Mouse (Mus musculus) bone marrow macrophage, adult 2 months (primary cell): ENCODE data around the gene Hectd2. TPM values are rescaled to one million over a fixed set of nuclear protein-coding genes. Genes with fewer than 3 reads are reported as not detected.

Experiments used
- H3K27ac ChIP-seq: 2 replicates; pipeline ENCODE4 v1.5.1; 2012; ENCODE audit warnings: low read depth, low read length; ENCODE audit not compliant: insufficient read depth
- H3K4me1 ChIP-seq: 2 replicates; pipeline ENCODE4 v1.6.1; 2012; ENCODE audit warnings: low read length; ENCODE audit not compliant: control insufficient read depth, insufficient read depth
- H3K4me3 ChIP-seq: 2 replicates; pipeline ENCODE4 v1.5.1; 2012; ENCODE audit warnings: mild to moderate bottlenecking, low read length, moderate library complexity; ENCODE audit not compliant: insufficient read depth
- CTCF ChIP-seq: IDR thresholded peaks from 2 replicates; pipeline ENCODE4 v1.5.1; 2012; ENCODE audit warnings: low read depth, mild to moderate bottlenecking, low read length, moderate library complexity
- POLR2A ChIP-seq: IDR thresholded peaks from 2 replicates; pipeline ENCODE4 v1.6.1; 2012; ENCODE audit warnings: mild to moderate bottlenecking, low read depth, low read length, borderline replicate concordance
- polyA plus RNA-seq: library from polyadenylated mRNA; stranded (reverse); fragments of >200 nt; gene quantifications from 2 replicates; pipeline ENCODE4 v1.2.4, GENCODE M21; 2012; ENCODE audit not compliant: missing spikeins, insufficient read depth, insufficient read length

Hectd2 gene
- polyA plus RNA-seq, 1 experiment, result 2.3 TPM

DNA sequence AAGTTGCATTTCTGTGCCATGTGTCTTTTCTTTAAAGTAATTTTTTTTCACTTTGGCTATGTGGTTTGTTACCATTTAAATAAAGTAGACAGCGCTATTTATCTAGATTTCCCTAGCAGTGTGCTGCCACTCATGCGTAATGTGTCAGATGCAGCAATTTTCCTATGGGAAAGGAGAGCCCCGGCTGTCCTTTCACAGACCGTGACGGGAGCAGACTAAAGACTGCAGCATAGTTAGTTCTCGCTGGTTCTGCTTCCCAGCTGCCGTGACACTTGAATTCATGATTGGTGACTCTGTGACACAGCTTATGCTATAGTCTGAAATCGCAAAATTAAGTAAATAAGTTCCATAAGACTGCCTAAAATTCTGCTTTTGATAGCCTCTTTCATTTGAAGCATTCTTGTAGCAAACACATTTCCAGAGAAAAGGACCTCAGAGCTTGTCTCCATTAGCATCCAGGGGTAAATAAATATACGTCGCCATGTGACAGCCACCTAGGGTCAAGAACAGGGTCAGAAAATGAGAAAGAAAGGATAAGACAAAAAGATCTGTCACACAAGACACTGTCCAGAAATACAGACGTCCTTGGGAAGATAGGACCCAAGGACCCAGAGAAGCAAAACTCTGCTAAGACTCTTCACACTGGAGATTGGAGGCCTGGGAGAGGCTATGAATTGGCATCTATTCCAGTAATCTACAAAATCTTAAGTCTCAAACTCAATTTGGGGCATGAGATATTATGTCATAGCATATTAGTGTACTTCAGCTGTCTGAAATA is 48.3 kb downstream of the Hectd2 start:
- Histone ChIP-seq H3K27ac (no peak overlapping the region), H3K4me1 (no peaks in the 10 kb centered on the region), H3K4me3 (no peak overlapping the region)
- TF ChIP-seq POLR2A (no peak), CTCF (no peak)

DNA sequence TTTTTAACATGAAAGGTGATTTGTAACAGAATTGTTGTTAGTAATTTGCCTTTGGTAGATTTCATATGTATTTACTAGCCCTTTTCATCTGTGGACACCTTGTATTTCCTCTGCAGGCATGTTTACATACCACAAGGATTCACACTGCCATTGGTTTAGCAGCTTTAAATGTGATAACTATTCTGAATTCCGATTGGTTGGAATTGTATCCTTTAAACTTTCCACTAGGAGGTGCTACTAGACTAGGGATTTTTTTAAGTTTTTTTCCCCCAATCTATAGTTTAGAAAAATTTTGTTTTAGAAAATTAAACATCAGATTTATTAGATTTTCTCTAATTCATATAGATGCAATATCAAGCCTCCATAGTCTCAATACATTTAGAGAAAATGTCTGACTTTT is 51.8 kb downstream of the Hectd2 start:
- Histone ChIP-seq H3K27ac (no peak overlapping the region), H3K4me1 (no peaks in the 10 kb centered on the region), H3K4me3 (no peak overlapping the region)
- TF ChIP-seq CTCF (no peak), POLR2A (no peak)

DNA sequence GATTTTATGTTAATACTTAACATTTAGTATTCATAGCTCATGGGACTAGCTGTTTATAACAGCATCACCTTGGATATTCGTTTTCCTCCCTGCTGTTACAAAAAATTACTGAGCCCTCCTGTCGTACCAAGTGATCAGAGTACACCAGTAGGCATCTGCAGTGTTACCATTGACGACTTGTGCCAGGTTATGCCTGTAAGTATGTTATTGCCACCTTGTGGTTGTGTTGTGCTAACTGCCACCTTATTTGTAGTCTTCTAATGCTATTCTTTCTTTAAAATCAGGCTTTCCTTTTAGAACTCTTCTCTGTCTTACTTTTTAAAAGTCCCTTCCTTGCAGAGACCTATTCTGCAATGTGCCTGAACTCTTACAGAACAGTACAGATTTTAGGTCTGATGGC is 54.8 kb downstream of the Hectd2 start:
- no peak overlapping the region for H3K27ac ChIP-seq
- H3K4me3 ChIP-seq, result no peak overlapping the region
- no peaks in the 10 kb centered on the region for H3K4me1 ChIP-seq
- TF ChIP-seq CTCF (no peak), POLR2A (no peak)

DNA sequence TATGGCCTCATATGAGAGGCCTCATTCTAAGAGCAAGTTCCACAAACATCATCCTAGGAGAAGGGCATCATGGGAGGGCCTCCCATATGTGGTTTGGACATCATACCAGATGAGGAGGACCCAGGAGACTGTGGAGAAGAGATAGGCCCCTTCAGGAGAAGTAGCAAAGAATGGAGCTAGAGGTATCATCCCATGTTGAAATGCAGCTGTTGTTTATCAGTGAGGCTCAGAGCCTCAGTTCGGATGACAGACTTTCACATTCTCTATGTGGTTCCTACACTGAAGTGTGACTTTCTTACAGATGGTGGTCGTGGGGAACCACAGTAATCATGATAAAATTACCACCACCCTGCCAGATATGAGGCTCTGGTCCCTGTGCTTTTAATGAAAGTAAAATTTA is 55.9 kb downstream of the Hectd2 start:
- Histone ChIP-seq H3K27ac (no peak overlapping the region), H3K4me3 (no peak overlapping the region), H3K4me1 (no peaks in the 10 kb centered on the region)
- TF ChIP-seq POLR2A, result no peak
- no peak for TF ChIP-seq CTCF

DNA sequence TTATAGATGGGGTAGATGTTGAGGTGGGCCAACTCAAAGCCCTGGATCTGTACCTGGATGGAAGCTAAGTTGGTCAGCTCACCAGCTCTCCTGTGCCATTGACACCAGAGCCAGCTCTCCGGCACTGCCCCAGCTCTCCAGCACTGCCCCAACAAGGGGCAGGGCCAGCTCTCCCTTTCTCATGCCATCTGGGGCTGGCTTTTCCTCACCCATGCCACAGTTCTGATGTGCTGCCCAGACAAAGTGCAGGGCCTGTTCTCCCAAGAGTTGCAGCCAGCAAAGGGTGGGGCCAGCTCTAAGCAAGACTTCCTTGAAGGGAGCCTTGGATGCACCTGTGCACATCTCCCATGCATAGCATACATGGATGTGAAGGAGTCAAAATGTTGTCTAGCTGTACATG is 71.5 kb downstream of the Hectd2 start:
- TF ChIP-seq POLR2A, result no peak
- TF ChIP-seq CTCF, result no peak
- Histone ChIP-seq H3K4me1 (no peaks in the 10 kb centered on the region), H3K4me3 (no peak overlapping the region), H3K27ac (no peak overlapping the region)

DNA sequence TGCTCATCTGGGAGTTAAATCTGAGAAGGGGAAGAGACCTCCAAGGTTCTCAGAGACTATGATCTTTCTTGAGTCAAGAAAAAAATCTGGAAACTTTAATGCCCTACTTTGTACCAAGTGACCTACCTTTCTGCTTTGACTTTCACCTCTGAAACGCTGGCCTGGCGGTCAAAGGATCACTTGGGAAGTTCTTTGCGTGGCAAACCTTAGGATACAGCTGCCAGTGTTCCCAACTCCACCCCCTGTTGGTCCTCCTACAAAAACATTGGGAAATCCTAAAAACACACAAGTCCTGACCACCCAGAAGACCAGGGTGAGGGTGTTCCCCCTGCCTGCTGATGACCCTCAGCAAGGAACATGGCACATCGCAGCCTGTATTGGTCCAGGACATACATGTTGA is 72.4 kb downstream of the Hectd2 start:
- TF ChIP-seq CTCF, result no peak
- TF ChIP-seq POLR2A, result no peak
- Histone ChIP-seq H3K4me3 (no peak overlapping the region), H3K4me1 (no peaks in the 10 kb centered on the region), H3K27ac (no peak overlapping the region)

DNA sequence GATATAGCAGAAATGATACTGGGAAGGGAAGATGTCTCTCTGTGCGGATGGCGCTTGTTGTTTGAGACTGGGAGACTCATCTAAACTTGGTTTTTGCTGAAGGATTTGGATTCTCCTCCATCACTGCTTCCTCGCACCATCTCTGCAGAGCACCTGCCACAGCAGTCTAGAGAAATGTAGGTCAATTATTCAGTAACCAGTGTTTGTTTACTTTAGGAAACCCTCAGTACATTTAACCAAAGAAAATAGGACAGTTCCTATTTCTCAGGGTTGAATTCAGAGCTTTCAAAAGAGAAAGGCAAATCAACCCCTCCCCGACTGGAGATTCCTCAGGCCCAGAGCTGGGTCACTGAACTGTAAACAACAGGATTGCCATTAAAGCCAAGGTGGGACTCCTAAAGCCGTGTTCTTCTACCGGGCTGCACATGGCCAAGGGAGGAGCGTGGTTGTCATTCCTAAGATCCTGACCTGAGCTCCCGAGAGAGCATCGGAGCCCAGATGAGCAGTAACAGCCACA is 75.0 kb downstream of the Hectd2 start:
- H3K4me1 ChIP-seq, result no peaks in the 10 kb centered on the region
- TF ChIP-seq CTCF (no peak), POLR2A (no peak)
- no peak overlapping the region for H3K4me3 ChIP-seq
- no peak overlapping the region for H3K27ac ChIP-seq

DNA sequence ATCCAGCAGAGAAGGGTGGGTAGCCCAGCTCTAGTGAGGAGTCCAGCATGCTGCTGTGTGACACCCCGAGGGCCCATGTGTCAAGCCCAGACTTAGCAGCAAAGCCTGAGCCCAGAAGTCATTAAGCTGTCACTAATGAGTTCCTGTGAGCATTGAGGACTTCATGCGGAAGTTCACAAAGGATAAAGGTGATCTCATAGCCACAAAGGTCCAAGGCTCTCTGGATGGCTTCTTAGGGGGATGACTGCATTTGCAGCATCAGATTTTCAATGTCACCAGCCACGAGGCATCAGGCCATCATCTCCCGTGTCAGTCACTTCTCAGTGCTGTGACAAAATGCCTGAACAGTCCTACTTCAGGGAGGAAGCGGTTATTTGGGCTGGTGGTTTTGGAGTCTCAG is 75.9 kb downstream of the Hectd2 start:
- TF ChIP-seq CTCF, result no peak
- no peak for TF ChIP-seq POLR2A
- Histone ChIP-seq H3K27ac (no peak overlapping the region), H3K4me1 (0 out of 2 replicates have a peak, but pooled peaks cover 4% of the 10 kb centered on the region), H3K4me3 (no peak overlapping the region)

DNA sequence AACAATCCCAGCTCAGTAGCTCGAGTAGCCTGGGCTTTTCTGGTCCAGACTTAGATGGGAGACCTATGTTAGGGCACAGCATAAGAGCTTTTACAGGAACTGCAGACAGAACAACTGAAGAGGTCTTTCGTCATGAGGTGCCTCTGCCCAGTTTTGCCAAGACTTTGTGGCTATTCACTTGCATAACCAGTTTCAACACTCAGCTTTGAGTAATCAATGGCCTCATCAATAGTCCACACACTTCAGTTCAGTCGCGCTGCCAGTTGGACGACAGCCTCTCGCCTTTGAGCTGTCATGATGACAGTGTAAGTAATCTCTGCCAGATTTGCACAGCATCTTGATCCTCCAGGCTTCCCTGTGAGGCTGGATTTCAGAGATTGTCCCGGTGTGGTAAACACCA is 80.3 kb downstream of the Hectd2 start:
- Histone ChIP-seq H3K4me1 (0 out of 2 replicates have a peak, but pooled peaks cover 4% of the 10 kb centered on the region), H3K27ac (no peak overlapping the region), H3K4me3 (no peak overlapping the region)
- TF ChIP-seq CTCF, result no peak
- no peak for TF ChIP-seq POLR2A

DNA sequence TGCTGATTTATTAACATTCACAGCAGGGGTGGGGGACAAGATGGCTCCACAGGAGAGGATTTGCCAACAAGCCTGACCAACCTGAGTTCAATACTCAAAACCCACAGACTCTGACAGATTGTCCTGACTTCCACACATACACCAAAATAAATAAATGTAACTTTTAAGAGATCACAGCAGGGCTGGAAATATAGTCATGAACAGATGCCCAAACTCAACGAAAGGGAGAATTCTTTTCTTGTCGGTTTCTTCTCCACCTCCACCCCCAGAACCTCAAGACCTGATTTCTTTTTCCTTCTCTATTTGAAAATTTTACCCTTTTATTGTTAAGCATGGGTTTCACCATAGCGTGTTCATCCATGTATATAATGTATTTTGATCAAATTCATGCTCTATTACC is 82.8 kb downstream of the Hectd2 start:
- TF ChIP-seq POLR2A, result no peak
- no peak for TF ChIP-seq CTCF
- Histone ChIP-seq H3K27ac (no peak overlapping the region), H3K4me1 (peaks cover 23% of the 10 kb centered on the region), H3K4me3 (no peak overlapping the region)
